Mouse (Mus musculus) layer of hippocampus, postnatal 25 days (tissue): ENCODE data around the gene A930033H14Rik. TPM values are rescaled to one million over a fixed set of nuclear protein-coding genes. Genes with fewer than 3 reads are reported as not detected.

Source experiments
- total RNA-seq, 2 experiments: library from RNA; stranded (reverse); gene quantifications; 2 replicates each; pipeline ENCODE4 v1.2.3; 2021

The A930033H14Rik gene
- total RNA-seq, 2 experiments from 2014 or later, result 2.2 to 4.1 TPM

Other genes with a start within 250 kb of the A930033H14Rik start
- 10 to 100 TPM in 1 of 2 experiments, 1 to 10 TPM in 1; 6.8 to 10.3 TPM for gene Rhobtb1, start 61.7 kb downstream of the A930033H14Rik start, total RNA-seq
- gene Cdk1, start 139.8 kb upstream of the A930033H14Rik start, total RNA-seq, result 1 to 10 TPM in 1 of 2 experiments, under 1 TPM in 1; 0.77 to 1.1 TPM
- 100 to 1,000 TPM; 405 to 539 TPM for gene Ank3, start 185.7 kb upstream of the A930033H14Rik start, total RNA-seq